Mouse (Mus musculus): ENCODE data around the gene Dbr1. TPM values are rescaled to one million over a fixed set of nuclear protein-coding genes. Genes with fewer than 3 reads are reported as not detected.

The Dbr1 gene
- total and polyA plus RNA-seq, 2 experiments from 2014 or later: 18.1 to 30.7 TPM

DNA sequence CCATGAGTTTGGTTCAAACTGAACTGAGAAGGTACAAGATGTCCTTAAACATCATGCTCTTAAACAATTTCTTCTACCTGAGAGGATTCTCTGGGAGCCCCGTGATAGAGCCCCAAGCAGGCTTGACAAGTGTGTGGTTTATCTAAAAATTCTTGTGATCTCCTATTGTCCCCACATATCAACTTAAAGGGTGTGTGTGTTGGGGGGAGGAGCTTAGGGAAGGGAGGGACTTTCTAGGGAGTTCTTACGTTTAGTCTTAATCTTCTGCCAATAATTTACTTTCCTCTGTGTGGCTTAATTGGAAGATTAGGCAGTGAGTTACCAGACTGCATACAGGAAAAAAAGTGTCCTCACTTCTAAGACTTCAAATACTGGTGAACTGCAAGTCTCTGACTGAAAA lies 36.6 kb downstream of the Dbr1 start, which contains the start of gene A4gnt:
TSS of gene A4gnt (plus strand) at position 301 of the 400 bp plus-strand sequence.
- Histone ChIP-seq H3K36me3 (ENCODE audit: insufficient read depth, low read length) (no peaks in the 10 kb centered on the region), H3K9me3 (ENCODE audit: low read length) (no peaks in the 10 kb centered on the region), H3K4me3 (ENCODE audit: low read length) (no peak within 1 kb of the TSS), H3K4me1 (ENCODE audit: insufficient read depth, low read length) (no peaks in the 10 kb centered on the region), H3K27ac (no peak within 1 kb of the TSS), H3K9ac (replicated peaks; ENCODE audit: low read length) (no peak within 1 kb of the TSS), H3K27me3 (ENCODE audit: insufficient read depth, low read length) (no peaks in the 10 kb centered on the region), H3K4me2 (ENCODE audit: low read depth, low read length) (no peak within 1 kb of the TSS)
- ATAC-seq (no peak), DNase-seq (ENCODE audit: low spot score) (no peak)
- WGBS: 60% methylated on average over 2 of the region's 2 CpGs
- no peak for TF ChIP-seq CTCF (IDR thresholded peaks at IDR 0.05; ENCODE audit: low read depth)

DNA sequence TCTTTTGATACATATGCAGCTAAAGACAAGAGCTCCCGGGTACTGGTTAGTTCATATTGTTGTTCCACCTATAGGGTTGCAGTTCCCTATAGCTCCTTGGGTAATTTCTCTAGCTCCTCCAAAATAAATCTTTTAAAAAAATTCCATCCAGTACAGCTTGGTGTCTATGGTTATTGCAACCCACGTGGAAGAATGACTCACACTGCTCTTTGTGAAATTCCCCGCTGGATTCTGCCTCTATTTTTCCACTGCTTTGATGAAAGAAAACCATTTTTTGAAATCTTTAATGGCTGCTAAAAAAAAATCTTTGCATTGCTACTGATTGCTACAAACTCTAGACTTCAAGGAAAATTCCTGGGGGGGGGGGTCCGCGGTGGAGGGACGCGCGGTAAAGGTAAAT lies 44.1 kb downstream of the Dbr1 start:
- no peak for TF ChIP-seq CTCF (IDR thresholded peaks at IDR 0.05; ENCODE audit: low read depth)
- H3K4me1 ChIP-seq (ENCODE audit: insufficient read depth, low read length): no peaks in the 10 kb centered on the region
- no peaks in the 10 kb centered on the region for H3K9me3 ChIP-seq (ENCODE audit: low read length)
- 93% methylated on average over 7 of the region's 8 CpGs for WGBS
- H3K36me3 ChIP-seq (ENCODE audit: insufficient read depth, low read length): no peaks in the 10 kb centered on the region
- no peak overlapping the region for H3K9ac ChIP-seq (replicated peaks; ENCODE audit: low read length)
- no peak overlapping the region for H3K4me3 ChIP-seq (ENCODE audit: low read length)
- H3K27ac ChIP-seq: no peak overlapping the region
- ATAC-seq: no peak
- H3K4me2 ChIP-seq (ENCODE audit: low read depth, low read length): no peak overlapping the region
- no peak for DNase-seq (ENCODE audit: low spot score)
- no peaks in the 10 kb centered on the region for H3K27me3 ChIP-seq (ENCODE audit: insufficient read depth, low read length)

DNA sequence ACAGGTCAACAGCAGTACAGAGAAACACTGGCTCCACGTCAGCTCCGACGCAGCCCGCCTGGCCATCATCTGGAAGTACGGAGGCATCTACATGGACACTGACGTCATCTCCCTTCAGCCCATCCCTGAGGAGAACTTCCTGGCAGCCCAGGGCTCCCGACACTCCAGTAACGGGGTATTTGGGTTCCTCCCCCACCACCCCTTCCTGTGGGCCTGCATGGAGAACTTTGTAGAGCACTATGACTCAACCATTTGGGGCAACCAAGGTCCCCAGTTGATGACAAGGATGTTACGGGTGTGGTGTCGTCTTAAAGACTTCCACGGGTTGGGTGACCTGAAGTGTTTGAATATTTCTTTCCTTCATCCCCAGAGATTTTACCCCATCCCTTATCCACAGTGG lies 44.6 kb downstream of the Dbr1 start:
- H3K27me3 ChIP-seq (ENCODE audit: insufficient read depth, low read length): no peaks in the 10 kb centered on the region
- no peak overlapping the region for H3K9ac ChIP-seq (replicated peaks; ENCODE audit: low read length)
- H3K9me3 ChIP-seq (ENCODE audit: low read length): no peaks in the 10 kb centered on the region
- H3K27ac ChIP-seq: no peak overlapping the region
- 95% methylated on average over 11 of the region's 11 CpGs for WGBS
- ATAC-seq: no peak
- no peaks in the 10 kb centered on the region for H3K4me1 ChIP-seq (ENCODE audit: insufficient read depth, low read length)
- no peak for TF ChIP-seq CTCF (IDR thresholded peaks at IDR 0.05; ENCODE audit: low read depth)
- H3K4me2 ChIP-seq (ENCODE audit: low read depth, low read length): no peak overlapping the region
- no peak overlapping the region for H3K4me3 ChIP-seq (ENCODE audit: low read length)
- DNase-seq (ENCODE audit: low spot score): no peak
- H3K36me3 ChIP-seq (ENCODE audit: insufficient read depth, low read length): no peaks in the 10 kb centered on the region

DNA sequence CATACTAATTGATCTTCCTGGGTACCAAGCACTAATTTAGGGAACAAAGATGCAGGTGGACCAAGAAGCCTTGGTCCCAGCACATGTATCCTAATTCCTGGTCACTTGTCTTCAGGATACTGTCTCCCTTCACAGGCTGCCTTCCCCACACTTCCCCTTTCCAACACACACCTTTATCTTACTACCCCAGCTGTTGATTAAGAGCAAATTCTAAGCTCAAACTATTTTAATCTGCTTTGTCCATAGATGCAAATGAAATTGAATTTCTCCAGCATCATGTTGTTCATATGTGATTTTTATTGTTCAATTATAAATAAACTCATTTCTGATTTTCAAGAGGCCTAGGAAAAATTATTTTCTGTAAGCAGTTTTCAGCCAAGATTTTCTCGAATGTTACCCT lies 46.4 kb downstream of the Dbr1 start:
- H3K4me2 ChIP-seq (ENCODE audit: low read depth, low read length): no peak overlapping the region
- no peak overlapping the region for H3K9ac ChIP-seq (replicated peaks; ENCODE audit: low read length)
- DNase-seq (ENCODE audit: low spot score): no peak
- no peak overlapping the region for H3K4me3 ChIP-seq (ENCODE audit: low read length)
- no peak for ATAC-seq
- no peaks in the 10 kb centered on the region for H3K9me3 ChIP-seq (ENCODE audit: low read length)
- no peaks in the 10 kb centered on the region for H3K36me3 ChIP-seq (ENCODE audit: insufficient read depth, low read length)
- WGBS: 83% methylated on average over 1 of the region's 1 CpGs
- no peaks in the 10 kb centered on the region for H3K27me3 ChIP-seq (ENCODE audit: insufficient read depth, low read length)
- H3K27ac ChIP-seq: no peak overlapping the region
- H3K4me1 ChIP-seq (ENCODE audit: insufficient read depth, low read length): no peaks in the 10 kb centered on the region
- TF ChIP-seq CTCF (IDR thresholded peaks at IDR 0.05; ENCODE audit: low read depth): no peak

DNA sequence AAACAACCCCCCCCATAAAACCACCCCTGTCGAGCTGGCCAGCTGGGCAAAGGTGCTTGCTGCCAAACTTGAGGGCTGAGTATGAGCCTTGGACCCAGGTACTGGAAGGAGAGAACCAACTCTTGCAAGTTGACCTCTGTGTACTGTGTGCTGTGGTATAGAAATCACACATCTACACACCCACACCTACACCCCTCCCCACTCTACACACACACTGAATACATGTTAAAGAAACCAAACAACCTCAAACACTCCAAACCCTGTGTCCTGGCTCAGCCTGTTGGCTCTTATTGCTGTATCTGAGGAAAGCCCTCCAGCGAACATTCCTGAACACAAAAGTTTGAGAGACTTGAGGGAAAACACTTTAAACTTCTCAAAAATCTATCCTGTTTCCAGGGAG lies 47.4 kb downstream of the Dbr1 start:
- no peak for ATAC-seq
- TF ChIP-seq CTCF (IDR thresholded peaks at IDR 0.05; ENCODE audit: low read depth): no peak
- H3K27ac ChIP-seq: no peak overlapping the region

DNA sequence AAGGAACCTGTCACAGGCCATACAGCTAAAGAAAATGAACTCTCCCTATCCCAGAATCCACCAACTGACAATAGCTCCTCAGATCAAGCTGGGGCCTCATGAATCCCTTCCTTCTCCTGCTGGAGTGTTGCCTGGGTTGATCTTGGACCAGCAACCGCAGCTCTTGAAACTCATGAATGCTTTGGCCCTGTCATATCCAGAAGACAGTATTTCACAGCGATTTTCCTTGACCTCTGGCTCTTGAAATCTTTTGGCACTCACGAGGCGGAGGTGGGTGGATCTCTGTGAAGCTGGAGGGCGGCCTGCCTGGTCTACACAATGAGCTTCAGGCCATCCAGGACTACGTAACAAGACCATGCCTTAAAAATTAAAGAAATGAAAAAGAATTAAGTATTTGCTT lies 48.5 kb downstream of the Dbr1 start:
- Histone ChIP-seq H3K36me3 (ENCODE audit: insufficient read depth, low read length) (no peaks in the 10 kb centered on the region), H3K4me3 (ENCODE audit: low read length) (no peak overlapping the region), H3K27me3 (ENCODE audit: insufficient read depth, low read length) (no peaks in the 10 kb centered on the region), H3K9me3 (ENCODE audit: low read length) (no peaks in the 10 kb centered on the region), H3K27ac (no peak overlapping the region), H3K9ac (replicated peaks; ENCODE audit: low read length) (no peak overlapping the region), H3K4me1 (ENCODE audit: insufficient read depth, low read length) (no peaks in the 10 kb centered on the region), H3K4me2 (ENCODE audit: low read depth, low read length) (no peak overlapping the region)
- ATAC-seq (no peak), DNase-seq (ENCODE audit: low spot score) (no peak)
- no peak for TF ChIP-seq CTCF (IDR thresholded peaks at IDR 0.05; ENCODE audit: low read depth)
- 74% methylated on average over 6 of the region's 6 CpGs for WGBS

More for the DNA sequence above, 47.4 kb downstream of the Dbr1 start:
- no peak overlapping the region for H3K4me2 ChIP-seq (ENCODE audit: low read depth, low read length)
- H3K4me1 ChIP-seq (ENCODE audit: insufficient read depth, low read length): no peaks in the 10 kb centered on the region
- H3K4me3 ChIP-seq (ENCODE audit: low read length): no peak overlapping the region
- no peaks in the 10 kb centered on the region for H3K36me3 ChIP-seq (ENCODE audit: insufficient read depth, low read length)
- H3K27me3 ChIP-seq (ENCODE audit: insufficient read depth, low read length): no peaks in the 10 kb centered on the region
- H3K9ac ChIP-seq (replicated peaks; ENCODE audit: low read length): no peak overlapping the region
- WGBS: 51% methylated on average over 2 of the region's 2 CpGs
- no peak for DNase-seq (ENCODE audit: low spot score)
- H3K9me3 ChIP-seq (ENCODE audit: low read length): no peaks in the 10 kb centered on the region

DNA sequence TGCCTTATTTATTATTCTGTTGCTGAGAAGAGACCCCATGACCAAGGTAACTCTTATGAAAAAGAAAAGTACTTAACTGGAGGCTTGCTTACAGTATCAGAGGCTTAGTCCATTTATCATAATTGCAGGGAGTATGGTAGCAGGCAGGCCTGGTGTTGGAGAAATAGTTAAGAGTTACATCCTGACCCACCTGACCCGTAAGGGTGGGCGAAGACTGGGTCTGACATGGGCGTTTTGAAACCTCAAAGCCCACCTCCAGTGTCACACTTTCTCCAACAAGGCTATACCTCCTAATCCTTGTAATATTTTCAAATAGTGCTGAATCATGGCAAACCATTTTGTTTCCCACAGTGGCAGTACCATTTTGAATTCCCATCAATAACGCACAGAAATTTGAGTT lies 53.0 kb downstream of the Dbr1 start:
- Histone ChIP-seq H3K36me3 (ENCODE audit: insufficient read depth, low read length) (no peaks in the 10 kb centered on the region), H3K27me3 (ENCODE audit: insufficient read depth, low read length) (no peaks in the 10 kb centered on the region), H3K4me3 (ENCODE audit: low read length) (no peak overlapping the region; the same call in 1 of the 2 replicates), H3K4me1 (ENCODE audit: insufficient read depth, low read length) (peaks cover 14% of the 10 kb centered on the region), H3K27ac (peak overlapping the region; percentile 84; the same call in 1 of the 2 replicates), H3K4me2 (ENCODE audit: low read depth, low read length) (peak overlapping the region; percentile 77), H3K9me3 (ENCODE audit: low read length) (no peaks in the 10 kb centered on the region), H3K9ac (replicated peaks; ENCODE audit: low read length) (0 out of 2 replicates have a peak overlapping the region, but pooled peaks have one; percentile 66)
- no peak for ATAC-seq
- WGBS: 63% methylated on average over 4 of the region's 4 CpGs
- no peak for TF ChIP-seq CTCF (IDR thresholded peaks at IDR 0.05; ENCODE audit: low read depth)
- DNase-seq (ENCODE audit: low spot score): peak; percentile 11

Data from hindbrain, postnatal 0 days (tissue).